Mouse (Mus musculus): ENCODE measurements at regions not wholly inside any gene's neighbourhood (a gene's known extent, or its start where the extent isn't known, plus 50 kb on each side); places are given as distances from the start of the nearest gene placed in this dataset.

DNA sequence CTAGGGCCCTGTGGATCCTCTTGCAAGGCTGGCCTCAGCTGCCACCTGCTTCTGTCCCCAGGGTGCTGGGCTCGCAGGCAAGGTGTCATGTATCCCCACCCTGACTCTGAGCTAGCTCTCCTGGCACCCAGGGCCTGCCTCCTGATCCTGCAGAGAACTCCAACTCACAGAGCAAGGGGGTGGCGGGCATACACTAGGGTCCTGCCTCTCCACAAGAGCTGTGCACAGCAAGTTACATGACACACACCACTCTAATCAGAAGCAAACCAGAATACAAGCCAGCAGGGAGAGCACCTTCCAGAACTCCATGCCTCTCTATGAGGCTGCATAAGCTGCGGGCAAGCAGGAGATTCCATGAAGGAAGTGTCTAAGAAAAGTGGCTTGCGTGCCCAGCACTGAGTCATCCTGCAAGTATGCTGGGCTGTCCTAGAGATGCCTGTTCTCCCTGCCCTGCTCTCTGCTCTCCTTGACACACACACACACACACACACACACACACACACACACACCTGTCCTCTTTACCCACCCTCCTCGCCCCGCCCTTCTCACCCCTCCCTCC, 208.8 kb upstream of the Arid1b start:
- DNase-seq (ENCODE audit: low read depth, low spot score), result no peak

DNA sequence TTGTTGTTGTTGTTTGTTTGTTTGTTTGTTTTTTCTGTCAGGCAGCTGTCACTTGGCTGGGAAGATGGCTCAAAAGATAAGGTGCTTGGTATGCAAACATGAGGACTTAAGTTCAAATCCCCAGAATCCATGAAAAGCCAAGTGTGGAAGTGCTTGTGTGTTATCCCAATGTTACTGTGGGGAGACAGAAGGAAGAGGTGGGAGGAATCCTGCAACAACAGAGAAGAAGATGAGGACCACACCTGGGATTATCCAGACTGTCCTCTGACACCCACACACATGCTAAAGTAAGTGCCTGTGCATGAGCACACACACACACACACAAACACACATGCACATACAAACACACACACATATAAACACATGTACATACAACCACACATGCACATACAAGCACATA, 207.6 kb upstream of the Arid1b start:
- DNase-seq (ENCODE audit: low read depth, low spot score), result no peak

DNA sequence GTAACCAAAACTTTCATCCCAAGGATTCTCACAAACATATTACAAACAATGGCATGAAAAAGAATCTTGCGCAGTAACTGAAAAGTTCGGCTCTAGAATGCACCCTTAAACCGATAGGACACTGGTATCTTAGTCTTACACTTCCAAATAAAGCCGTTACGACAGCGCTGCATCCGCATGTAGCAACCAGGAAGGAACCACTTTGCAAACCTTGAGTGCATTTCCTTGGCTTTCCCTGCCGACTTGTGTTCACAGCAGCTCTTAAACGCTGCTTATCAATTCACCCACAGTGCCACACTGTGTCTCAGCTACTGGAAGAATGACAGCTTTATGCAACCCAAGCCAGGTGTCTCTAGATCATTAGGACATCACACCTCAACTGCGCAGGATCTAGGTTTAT, 202.3 kb upstream of the Arid1b start:
- DNase-seq (ENCODE audit: low read depth, low spot score), result no peak

DNA sequence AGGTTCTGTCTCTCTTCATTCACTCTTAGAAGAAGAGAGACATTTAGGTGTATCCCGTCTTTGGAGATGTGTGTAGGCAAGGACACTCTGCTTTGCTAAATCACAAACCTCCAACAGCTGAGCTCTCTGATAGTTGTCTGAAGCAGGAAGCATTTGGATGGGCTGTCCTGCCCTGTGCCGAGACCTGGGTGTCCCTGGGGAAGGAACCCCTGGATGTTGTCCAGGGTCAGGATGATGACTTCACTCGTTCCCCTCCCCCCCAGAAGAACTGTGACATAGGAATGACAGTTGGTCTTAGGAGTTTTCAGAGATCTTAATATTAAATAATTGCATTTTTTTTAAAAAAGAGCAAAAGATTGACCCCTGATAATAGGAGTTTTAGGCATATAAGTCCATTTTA, 197.9 kb upstream of the Arid1b start:
- no peak for DNase-seq (ENCODE audit: low read depth, low spot score)

DNA sequence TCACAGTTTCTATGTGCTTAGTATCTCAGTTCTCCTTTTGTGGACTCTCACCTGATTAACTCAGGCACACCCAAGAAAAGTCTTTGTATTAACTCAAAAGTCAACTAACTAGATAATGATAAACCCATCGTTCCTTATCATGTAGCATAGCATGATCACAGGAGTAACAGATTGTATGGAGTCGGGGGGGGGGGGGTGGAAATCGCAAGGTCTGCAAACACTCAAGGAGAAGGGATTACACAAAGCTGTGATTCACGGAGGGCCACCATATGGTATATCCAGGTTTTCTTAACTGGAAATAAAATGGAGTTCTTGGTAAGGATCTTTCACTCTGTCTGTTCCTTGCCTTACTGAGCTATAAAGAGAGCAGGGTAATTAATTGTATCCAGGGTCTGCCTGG, 190.1 kb upstream of the Arid1b start:
- no peak for DNase-seq (ENCODE audit: low read depth, low spot score)

DNA sequence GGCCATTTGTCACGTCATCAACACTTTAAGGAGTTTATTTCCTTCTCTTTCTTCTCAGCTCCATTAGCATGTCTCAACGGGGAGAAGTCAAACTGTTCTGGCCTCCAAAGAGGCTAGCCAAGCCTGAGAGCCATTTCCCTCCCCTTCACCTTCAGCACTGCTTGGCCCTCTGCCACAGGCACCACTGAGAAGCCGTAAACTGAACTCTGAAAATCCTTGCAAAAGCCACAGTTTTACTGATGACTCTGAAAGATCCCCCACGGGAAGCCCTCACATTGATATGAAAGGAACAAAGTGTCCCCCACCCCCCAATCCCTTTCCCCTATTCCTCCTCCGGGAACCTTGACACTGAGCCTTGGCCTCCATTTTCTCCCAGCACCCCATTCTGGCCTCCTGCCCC, 188.1 kb upstream of the Arid1b start:
- DNase-seq (ENCODE audit: low read depth, low spot score), result no peak

DNA sequence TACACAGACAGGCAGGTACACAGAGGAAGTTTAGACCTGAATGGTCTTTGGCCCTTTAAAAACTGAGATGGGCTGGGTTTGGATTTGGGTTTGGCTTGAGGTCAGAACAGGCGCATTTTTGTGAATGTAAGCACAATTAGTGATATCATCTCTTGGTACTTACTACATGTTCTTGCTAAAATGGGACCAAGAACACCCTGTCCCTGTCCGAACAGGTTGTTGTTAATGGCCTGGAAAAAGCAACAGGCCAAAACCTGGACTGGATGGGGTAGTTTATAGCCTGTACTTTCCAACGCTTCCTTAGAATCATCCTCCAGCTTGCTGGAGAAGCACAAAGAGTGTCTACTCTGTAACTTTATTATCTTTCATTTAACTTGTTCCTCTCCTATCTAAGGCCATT, 185.2 kb upstream of the Arid1b start:
- DNase-seq (ENCODE audit: low read depth, low spot score), result no peak

DNA sequence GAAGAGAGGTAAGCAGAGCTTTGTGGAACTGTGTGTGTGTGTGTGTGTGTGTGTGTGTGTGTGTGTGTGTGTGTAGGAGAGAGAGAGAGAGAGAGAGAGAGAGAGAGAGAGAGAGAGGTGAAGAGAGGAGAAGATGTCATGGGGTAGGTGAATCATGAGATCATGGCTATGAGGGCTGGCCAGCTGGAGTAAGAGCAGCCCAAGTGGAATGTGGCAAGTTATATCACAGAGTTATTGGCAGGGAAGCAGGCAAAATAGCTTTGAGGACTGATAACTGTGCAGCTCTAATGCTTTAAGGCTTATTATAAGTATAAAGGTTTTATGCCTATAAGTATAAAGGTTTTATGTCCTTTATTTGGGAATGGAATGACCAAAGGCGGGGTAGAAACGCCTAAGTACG, 180.9 kb upstream of the Arid1b start:
- DNase-seq (ENCODE audit: low read depth, low spot score), result no peak

DNA sequence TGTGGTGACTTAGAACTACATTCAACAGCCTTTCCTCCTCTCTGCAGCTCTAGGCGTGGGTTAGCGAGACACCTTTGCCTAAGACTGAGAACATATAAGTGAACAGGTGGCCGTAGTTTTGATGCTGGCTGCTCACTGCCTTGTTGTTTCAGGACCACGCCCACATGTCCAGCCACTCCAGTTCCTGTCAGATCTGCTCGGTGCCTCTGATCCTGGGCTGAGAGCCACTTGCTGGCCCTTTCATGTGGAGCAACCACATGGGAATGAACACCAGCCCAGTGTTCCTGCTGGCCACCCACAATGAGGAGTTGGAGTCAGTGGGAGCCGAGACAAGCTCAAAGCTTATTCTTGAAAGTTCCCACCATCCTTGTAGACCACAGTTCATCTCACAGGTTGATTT, 180.5 kb upstream of the Arid1b start:
- no peak for DNase-seq (ENCODE audit: low read depth, low spot score)

DNA sequence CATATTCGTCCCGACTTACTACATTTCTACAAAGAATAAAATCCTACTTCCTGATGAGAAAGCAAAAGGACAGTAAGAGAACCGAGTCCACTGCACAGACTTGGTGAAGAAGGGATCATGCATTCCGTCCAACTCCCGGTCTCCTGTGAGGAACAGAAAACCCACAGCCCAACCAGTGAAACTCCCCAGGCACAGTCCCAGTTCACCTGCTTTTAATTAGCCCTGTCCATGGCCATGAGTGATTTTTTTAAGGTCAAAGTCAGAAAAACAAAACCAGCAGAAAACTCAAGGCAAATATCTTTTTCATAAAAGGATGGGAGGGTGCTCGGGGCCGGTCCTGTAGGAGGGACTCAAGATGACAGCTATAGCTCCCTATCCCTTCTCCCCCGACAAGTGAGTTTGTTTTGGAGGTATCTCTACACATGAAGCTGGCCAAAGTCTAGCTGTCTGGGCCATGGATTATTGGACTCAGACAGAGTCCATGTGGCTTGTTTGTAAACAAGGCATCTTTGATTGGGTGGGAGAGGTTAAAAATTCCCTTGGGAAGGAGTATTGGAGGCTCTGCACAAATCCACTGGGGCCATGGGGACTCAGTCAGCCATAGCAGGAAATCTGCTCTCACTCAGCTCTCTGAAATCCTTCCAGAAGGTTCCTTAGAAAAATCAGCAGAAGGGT, 168.8 kb upstream of the Arid1b start:
- no peak for DNase-seq (ENCODE audit: low read depth, low spot score)

DNA sequence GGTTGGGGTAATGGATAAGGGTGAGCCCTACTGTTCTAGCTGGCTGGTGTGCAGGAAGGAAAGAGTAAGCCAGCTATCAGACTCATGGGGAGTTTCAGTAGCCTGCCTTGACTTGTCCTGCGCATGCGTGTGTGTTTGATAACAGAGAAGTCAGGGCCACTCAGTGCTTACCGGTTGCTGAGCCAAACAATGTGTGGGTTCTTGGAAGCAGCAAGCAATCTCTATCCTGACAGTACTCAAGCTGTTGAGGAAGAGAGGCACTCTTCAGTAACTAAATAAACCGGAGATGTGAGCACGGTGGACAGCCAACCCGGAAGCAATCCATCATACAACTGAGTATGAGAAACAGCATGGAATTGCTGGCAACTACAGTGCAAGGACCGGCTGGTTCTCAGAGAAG, 160.1 kb upstream of the Arid1b start:
- DNase-seq (ENCODE audit: low read depth, low spot score), result peak; percentile 17

DNA sequence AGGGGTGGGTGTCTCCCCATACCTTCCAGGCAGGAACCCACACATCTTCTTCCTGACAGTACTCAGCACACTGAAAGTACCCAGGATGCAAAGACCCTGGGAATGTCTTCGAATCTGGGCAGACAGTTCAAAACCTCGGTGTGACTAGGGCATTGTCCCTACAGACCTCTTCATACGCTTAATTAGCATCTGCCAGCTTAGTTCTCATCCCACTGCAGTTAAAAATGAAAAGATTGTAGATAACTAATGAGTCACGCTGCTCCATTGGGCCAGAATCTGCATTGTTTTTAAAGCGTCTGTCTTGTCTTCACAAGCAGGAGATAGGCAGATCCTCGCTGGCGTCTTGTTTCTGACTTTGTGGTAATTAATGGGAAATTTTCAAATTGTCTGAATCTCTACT, 159.6 kb upstream of the Arid1b start:
- no peak for DNase-seq (ENCODE audit: low read depth, low spot score)

DNA sequence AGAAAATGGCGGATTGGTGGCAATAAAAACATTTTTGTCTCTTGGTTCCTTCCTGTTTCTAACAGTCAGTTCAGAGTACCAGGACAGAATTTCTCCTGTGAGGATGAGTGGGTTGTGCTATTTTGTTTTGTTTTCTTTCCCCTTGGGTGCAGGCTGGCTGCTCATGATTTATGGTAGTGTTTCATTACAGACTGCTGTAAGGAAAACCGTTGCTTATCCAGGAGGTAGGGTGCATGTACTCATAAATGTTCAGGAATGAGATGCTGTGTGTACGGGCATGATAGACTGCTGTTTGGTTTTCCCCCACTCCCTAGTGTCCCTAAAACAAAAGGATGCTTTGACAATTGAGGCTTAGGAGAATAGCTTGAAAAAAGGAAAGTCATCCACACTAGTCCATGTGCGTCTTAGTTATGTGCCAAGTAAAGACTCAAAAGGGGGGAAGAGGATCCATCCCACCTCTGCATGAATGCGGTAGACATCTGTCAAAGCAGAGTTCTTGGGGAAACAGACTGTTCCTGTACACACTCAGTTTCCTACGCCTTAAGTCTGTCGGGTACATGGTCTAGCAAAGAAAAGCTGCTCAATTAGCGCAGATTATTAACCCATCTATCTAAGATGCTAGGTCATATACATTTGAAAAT, 158.9 kb upstream of the Arid1b start:
- DNase-seq (ENCODE audit: low read depth, low spot score), result no peak

DNA sequence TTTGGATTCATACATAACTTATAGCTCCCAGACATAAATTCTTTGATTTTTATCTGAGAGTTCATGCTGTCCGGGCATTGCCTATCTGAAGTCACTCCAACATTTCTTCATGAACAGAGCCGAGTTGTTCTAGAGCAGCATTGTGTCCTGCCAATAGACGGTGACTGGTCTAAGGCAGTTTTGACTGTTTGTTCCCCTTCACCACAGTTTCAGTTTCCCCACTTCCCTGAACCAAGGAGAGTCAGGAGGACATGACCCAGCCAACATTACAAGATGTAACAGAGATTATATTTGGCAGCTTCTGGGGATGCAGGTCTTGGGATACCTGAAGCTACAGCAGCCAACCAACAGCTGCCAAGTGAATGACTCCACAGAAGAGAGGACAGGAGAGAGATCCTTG, 154.0 kb upstream of the Arid1b start:
- DNase-seq (ENCODE audit: low read depth, low spot score), result no peak

DNA sequence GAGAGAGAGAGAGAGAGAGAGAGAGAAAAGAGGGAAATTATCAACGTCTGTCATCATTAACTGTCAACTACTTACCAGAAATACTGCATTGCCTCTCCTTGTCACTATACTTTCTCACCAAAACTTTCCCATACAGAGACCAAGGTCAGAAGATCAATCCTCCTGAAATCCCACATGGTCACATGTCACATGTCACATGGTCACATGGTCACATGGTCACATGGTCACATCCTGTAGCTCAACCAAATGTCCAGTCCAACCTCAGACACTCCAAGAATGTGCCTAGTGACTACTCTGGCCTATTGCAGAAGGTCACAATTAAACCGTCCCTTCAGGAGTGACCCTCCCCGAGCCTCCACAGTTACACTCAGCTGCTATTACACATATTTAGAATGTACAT, 135.8 kb upstream of the Arid1b start:
- no peak for DNase-seq (ENCODE audit: low read depth, low spot score)

DNA sequence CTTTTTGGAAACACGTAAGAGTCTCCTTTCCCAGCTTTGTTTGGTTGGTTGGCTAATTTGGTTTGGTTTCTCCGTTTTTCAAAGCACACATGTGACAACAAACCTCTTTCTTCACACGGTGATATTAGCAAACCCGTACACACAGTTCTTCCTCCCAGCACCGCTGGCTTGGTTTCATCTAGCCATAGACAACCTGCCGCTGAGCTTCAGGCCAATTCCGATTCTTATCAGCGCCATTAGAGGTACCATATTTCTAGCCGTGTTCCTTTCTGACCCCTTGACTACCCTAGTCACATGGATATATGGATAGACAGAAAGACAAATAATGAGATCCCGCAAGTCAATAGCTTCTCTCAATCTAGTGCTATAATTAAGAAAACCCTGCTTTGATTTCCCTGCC, 129.2 kb upstream of the Arid1b start:
- no peak for DNase-seq (ENCODE audit: low read depth, low spot score)

DNA sequence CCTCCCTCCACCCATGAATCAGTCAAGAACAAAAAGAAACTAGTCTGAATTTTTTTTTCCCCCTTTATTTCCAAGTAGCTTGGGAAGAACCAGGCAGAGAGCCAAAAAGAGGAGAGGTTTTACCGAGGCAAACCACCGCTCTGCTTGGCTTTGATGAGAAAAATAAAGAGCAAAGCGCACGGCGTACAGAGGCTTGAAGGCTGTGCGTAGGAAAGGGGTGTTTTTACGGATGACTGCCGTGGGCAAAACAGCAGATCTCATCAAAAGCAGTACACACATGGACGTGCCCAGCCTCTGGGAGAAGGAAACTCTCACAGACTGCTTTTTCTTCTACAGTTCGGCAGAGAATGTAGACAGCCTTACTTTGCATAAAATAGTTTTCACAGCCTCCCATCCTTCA, 128.5 kb upstream of the Arid1b start:
- peak; percentile 3 for DNase-seq (ENCODE audit: low read depth, low spot score)

DNA sequence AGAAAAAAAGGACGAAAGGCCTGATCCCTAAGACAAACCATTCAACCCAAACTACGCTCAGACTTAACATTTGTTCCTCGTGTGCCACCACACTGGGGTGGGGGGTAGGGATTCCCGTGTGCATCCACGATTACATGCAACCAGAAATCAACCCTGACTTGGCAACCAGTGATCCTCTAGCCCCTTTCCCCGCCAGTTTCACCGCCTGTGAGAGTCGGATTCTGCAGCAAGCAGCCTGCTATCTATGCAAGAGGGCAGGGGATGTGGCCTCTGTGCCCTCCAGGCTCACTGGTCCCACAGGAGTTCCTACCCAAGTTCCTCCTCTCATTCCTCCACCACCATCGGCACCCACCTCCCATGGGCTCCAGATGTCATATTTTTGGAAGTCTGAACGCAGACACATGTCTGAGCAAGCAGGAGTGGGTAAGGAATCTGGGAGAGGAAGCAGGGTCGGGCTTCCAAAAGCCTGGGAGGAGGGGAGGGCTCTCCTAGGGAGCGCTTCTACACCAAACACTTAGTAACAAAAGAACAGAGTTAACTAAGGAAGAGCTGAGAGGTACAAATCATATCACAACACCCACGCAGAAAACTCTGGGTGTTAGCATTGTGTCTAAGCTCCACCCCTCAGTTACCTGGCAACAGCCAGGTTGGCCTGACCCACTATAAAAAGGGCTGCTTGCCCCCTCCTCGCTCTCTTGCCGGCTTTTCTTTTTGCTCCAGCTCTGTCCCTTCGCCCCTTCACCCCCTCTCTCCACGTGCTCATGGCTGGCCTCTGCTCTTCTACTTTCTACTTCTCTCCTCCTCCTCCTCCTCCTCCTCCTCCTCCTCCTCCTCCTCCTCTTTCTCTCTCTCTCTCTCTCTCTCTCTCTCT, 127.9 kb upstream of the Arid1b start:
- DNase-seq (ENCODE audit: low read depth, low spot score), result peak; percentile 46

DNA sequence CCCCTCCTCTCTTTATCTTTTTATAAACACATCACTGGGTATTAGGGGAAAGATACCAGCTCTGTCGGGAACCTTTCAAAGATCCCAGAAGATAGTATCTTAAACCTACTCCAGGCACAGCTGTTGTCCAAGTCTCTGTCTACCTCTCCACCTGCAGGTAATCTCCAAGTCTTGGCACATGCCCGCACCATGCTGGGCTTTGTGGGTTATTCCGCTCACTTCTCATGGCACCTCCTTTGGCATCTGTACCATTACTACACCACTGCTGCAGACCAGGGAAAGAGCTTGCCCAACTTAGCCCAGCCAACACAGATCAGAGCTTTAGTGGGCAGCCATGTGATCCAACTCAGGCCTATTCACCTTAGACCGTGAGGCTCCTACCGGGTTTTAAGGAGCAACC, 127.0 kb upstream of the Arid1b start:
- DNase-seq (ENCODE audit: low read depth, low spot score), result no peak

DNA sequence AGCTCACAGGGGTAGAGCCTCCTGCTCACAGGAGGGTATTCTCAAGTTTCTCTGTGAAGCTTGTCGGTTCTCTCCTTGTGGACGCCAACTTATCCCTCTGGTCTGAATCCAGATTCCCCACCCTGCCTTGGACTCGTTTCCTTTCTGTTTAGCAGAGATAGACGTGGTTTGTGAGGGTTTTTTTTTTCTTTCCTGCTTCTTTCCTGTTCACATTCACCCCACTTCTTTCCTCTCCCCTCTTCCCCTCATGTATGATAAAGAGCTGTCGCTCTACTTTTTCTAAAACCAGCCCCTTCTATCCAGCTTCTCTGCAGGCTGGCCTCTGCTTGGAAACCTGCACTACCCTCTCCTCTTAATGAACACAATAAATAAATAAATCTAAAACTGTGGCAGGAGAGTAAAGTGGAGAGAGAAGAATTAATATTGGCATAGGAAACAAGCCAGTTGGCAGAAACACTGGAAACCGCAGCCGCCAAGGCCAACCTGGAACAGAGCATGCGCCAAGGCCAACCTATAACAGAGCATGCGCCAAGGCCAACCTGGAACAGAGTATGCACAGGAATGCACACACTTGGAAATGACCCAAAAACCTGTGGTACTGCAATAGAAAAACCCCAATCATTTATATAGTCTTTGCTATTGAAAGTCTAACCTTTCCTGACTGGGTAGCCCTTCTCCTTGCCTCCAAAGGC, 126.2 kb upstream of the Arid1b start:
- DNase-seq (ENCODE audit: low read depth, low spot score), result no peak

DNA sequence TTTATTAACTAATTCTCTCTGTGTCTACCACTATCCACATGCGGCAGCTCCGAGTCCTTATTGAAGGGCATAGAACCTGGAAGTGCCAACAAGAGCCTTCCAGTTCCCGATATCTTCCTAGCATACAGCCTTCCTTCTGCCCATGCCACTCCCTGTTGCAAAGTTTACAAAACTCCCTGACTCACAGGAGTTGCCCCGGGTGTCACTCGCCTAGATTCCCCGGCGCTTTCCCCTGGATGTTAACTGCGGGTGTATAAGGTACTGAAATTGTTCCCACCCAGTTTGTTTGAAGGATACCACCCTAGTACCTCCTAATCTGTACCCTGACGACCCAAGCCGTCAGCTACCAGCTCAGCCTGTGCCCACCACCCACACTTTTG, 125.7 kb upstream of the Arid1b start:
- no peak for DNase-seq (ENCODE audit: low read depth, low spot score)

DNA sequence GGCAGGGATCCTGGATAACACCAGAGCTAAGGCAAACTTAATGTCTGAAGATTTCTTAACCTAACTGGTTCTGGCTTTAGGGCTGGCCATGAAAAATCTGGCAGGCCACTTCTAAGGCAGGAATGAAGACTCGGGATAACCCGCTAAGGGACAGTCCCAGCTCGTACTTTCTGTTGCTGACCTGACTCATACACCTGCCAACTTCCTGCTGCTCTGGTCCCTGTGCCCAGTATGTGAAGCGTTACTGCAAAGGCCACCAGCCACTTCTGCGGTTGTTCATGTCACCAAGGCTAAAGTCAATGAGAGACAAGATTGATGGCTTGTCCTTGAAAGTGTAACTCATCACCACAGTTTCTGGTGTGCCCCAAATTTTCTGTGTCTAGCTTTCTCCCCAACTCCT, 125.3 kb upstream of the Arid1b start:
- DNase-seq (ENCODE audit: low read depth, low spot score), result no peak

All from R1 (cell line).